Mouse (Mus musculus) heart, embryonic 11.5 days (tissue): Measurements from ENCODE around the gene Mgll. TPM values are rescaled to one million over a fixed set of nuclear protein-coding genes. Genes with fewer than 3 reads are reported as not detected.

Experiments used
- ATAC-seq: fragments of 200-750 bp; cut with Nextera tagmentation; replicated peaks from 2 replicates; pipeline ENCODE4 v1.8.0; 2017; ENCODE audit warnings: moderate library complexity; ENCODE audit not compliant: insufficient number of reproducible peaks, low FRiP score, low TSS enrichment
- H3K27ac ChIP-seq: fragments of 300-500 bp; sonication (generic); 2 replicates; pipeline ENCODE4 v1.5.1; 2014; ENCODE audit warnings: mild to moderate bottlenecking, low read depth, low read length
- H3K27me3 ChIP-seq: fragments of 300-500 bp; sonication (generic); 2 replicates; pipeline ENCODE4 v1.6.1; 2014; ENCODE audit warnings: mild to moderate bottlenecking, low read length, mixed read lengths; ENCODE audit not compliant: control insufficient read depth, insufficient read depth
- H3K36me3 ChIP-seq: fragments of 300-500 bp; sonication (generic); 2 replicates; pipeline ENCODE4 v1.6.1; 2014; ENCODE audit warnings: mild to moderate bottlenecking, low read length, moderate library complexity, mixed read lengths; ENCODE audit not compliant: control insufficient read depth, insufficient read depth
- H3K4me1 ChIP-seq: fragments of 300-500 bp; sonication (generic); 2 replicates; pipeline ENCODE4 v1.6.1; 2014; ENCODE audit warnings: low read length; ENCODE audit not compliant: control insufficient read depth, insufficient read depth
- H3K4me2 ChIP-seq: fragments of 300-500 bp; sonication (generic); 2 replicates; pipeline ENCODE4 v1.6.1; 2014; ENCODE audit warnings: mild to moderate bottlenecking, moderate library complexity
- H3K4me3 ChIP-seq: fragments of 300-500 bp; sonication (generic); 2 replicates; pipeline ENCODE4 v1.5.1; 2014; ENCODE audit warnings: low read depth, low read length
- H3K9ac ChIP-seq: fragments of 300-500 bp; sonication (generic); 2 replicates; pipeline ENCODE4 v1.6.1; 2014; ENCODE audit warnings: mild to moderate bottlenecking, low read depth, low read length, moderate library complexity
- H3K9me3 ChIP-seq: fragments of 300-500 bp; sonication (generic); replicated peaks from 2 replicates; pipeline ENCODE4 v1.6.1; 2016; ENCODE audit warnings: low read length; ENCODE audit not compliant: control insufficient read depth
- WGBS: fragments of 180-500 bp; shearing (Covaris S2); extraction: QIAGEN DNeasy Blood & Tissue Kit; methylation state at CpG from one replicate; pipeline ENCODE4 v1.1.7; 2014; ENCODE audit not compliant: insufficient replicate concordance; 5-methylcytosine and 5-hydroxymethylcytosine counted together
- polyA plus RNA-seq: library from polyadenylated mRNA; unstranded; fragments of >200 nt; fragmentation: Nextera tagmentation; extraction: Ambion mirVana; gene quantifications from 2 replicates; pipeline ENCODE4 v1.2.1, GENCODE M21; 2014

Gene Mgll
- polyA plus RNA-seq, result 7.3 and 8.6 TPM in 2 replicates

GRCm38 (mm10) chr6:88724313-88725195 is at the start of gene Mgll:
TSS of gene Mgll (plus strand) at chr6:88724412.
- Histone ChIP-seq H3K4me1 (no peaks in the 10 kb centered on the region; the same call in 1 of the 2 replicates), H3K27ac (no peak within 1 kb of the TSS), H3K4me3 (peak within 1 kb of the TSS; percentile 74), H3K36me3 (no peaks in the 10 kb centered on the region), H3K9me3 (no peaks in the 10 kb centered on the region), H3K9ac (peak within 1 kb of the TSS; percentile 70), H3K27me3 (peaks cover 10% of the 10 kb centered on the region; the same call in 1 of the 2 replicates), H3K4me2 (peak within 1 kb of the TSS; percentile 98)
- WGBS, result under 1% methylated on average over 104 of the region's 105 CpGs
- peak; percentile 70; the same call in 1 of the 2 replicates for ATAC-seq

GRCm38 (mm10) chr6:88675815-88676214 is 48.4 kb upstream of the Mgll start:
- 88% methylated on average over 2 of the region's 2 CpGs for WGBS
- no peak for ATAC-seq
- Histone ChIP-seq H3K9ac (no peak overlapping the region), H3K27me3 (no peaks in the 10 kb centered on the region), H3K9me3 (no peaks in the 10 kb centered on the region), H3K4me2 (no peak overlapping the region), H3K36me3 (no peaks in the 10 kb centered on the region), H3K4me3 (no peak overlapping the region), H3K4me1 (no peaks in the 10 kb centered on the region), H3K27ac (no peak overlapping the region)

- no peak overlapping the region for H3K4me2 ChIP-seq
- H3K4me3 ChIP-seq, result no peak overlapping the region
- no peaks in the 10 kb centered on the region for H3K27me3 ChIP-seq
- H3K9me3 ChIP-seq, result no peaks in the 10 kb centered on the region
- H3K9ac ChIP-seq, result no peak overlapping the region
- no peaks in the 10 kb centered on the region for H3K4me1 ChIP-seq
- WGBS, result 87% methylated on average over 6 of the region's 6 CpGs
- no peaks in the 10 kb centered on the region for H3K36me3 ChIP-seq
- H3K27ac ChIP-seq, result no peak overlapping the region
- ATAC-seq, result no peak
These were observed 47.2 kb upstream of the Mgll start for GRCm38 (mm10) chr6:88676753-88677736.

GRCm38 (mm10) chr6:88677738-88678137 is 46.5 kb upstream of the Mgll start:
- Histone ChIP-seq H3K36me3 (no peaks in the 10 kb centered on the region), H3K4me1 (no peaks in the 10 kb centered on the region), H3K4me3 (no peak overlapping the region), H3K27ac (no peak overlapping the region), H3K4me2 (no peak overlapping the region), H3K9me3 (no peaks in the 10 kb centered on the region), H3K9ac (no peak overlapping the region), H3K27me3 (no peaks in the 10 kb centered on the region)
- no peak for ATAC-seq
- 61% methylated on average over 2 of the region's 2 CpGs for WGBS

- no peaks in the 10 kb centered on the region for H3K27me3 ChIP-seq
- 68% methylated on average over 3 of the region's 3 CpGs for WGBS
- H3K36me3 ChIP-seq, result no peaks in the 10 kb centered on the region
- no peak overlapping the region for H3K27ac ChIP-seq
- H3K9ac ChIP-seq, result no peak overlapping the region
- no peak overlapping the region for H3K4me3 ChIP-seq
- no peak for ATAC-seq
- no peaks in the 10 kb centered on the region for H3K4me1 ChIP-seq
- no peaks in the 10 kb centered on the region for H3K9me3 ChIP-seq
- H3K4me2 ChIP-seq, result no peak overlapping the region
These were observed 43.2 kb upstream of the Mgll start for GRCm38 (mm10) chr6:88681026-88681425.

- ATAC-seq, result no peak
- Histone ChIP-seq H3K4me2 (no peak overlapping the region), H3K9me3 (no peaks in the 10 kb centered on the region)
These were observed 40.7 kb upstream of the Mgll start for GRCm38 (mm10) chr6:88683380-88684053.

GRCm38 (mm10) chr6:88688171-88688570 is 36.0 kb upstream of the Mgll start:
- 80% methylated on average over 11 of the region's 11 CpGs for WGBS
- Histone ChIP-seq H3K4me2 (no peak overlapping the region), H3K4me3 (no peak overlapping the region), H3K36me3 (no peaks in the 10 kb centered on the region), H3K4me1 (no peaks in the 10 kb centered on the region), H3K9me3 (no peaks in the 10 kb centered on the region), H3K9ac (no peak overlapping the region), H3K27me3 (no peaks in the 10 kb centered on the region), H3K27ac (no peak overlapping the region)
- ATAC-seq, result no peak

More at GRCm38 (mm10) chr6:88683380-88684053, 40.7 kb upstream of the Mgll start:
- Histone ChIP-seq H3K27me3 (no peaks in the 10 kb centered on the region), H3K36me3 (no peaks in the 10 kb centered on the region), H3K27ac (no peak overlapping the region), H3K9ac (no peak overlapping the region), H3K4me3 (no peak overlapping the region), H3K4me1 (no peaks in the 10 kb centered on the region)
- WGBS, result 64% methylated on average over 7 of the region's 7 CpGs

GRCm38 (mm10) chr6:88688712-88689111 is 35.5 kb upstream of the Mgll start:
- Histone ChIP-seq H3K4me3 (no peak overlapping the region), H3K27ac (no peak overlapping the region)
- 68% methylated on average over 3 of the region's 3 CpGs for WGBS

More at GRCm38 (mm10) chr6:88688712-88689111, 35.5 kb upstream of the Mgll start:
- H3K4me2 ChIP-seq, result no peak overlapping the region
- no peak overlapping the region for H3K9ac ChIP-seq
- no peaks in the 10 kb centered on the region for H3K9me3 ChIP-seq
- no peaks in the 10 kb centered on the region for H3K27me3 ChIP-seq
- ATAC-seq, result no peak
- no peaks in the 10 kb centered on the region for H3K36me3 ChIP-seq
- no peaks in the 10 kb centered on the region for H3K4me1 ChIP-seq
